Mouse (Mus musculus) neural tube, embryonic 10.5 days (tissue): ENCODE data around the gene Gm7982.
"Not testable (repeated sequence)": the region's sequence is repeated elsewhere in the genome, so short reads cannot be mapped to it uniquely, and the experiment has no call there.

ENCODE experiments used
- DNase-seq: peaks from one replicate; pipeline ENCODE4 v3.0.0-alpha.2; 2017; ENCODE audit warnings: low spot score; ENCODE audit errors: extremely low spot score

Gm7982 gene

DNA sequence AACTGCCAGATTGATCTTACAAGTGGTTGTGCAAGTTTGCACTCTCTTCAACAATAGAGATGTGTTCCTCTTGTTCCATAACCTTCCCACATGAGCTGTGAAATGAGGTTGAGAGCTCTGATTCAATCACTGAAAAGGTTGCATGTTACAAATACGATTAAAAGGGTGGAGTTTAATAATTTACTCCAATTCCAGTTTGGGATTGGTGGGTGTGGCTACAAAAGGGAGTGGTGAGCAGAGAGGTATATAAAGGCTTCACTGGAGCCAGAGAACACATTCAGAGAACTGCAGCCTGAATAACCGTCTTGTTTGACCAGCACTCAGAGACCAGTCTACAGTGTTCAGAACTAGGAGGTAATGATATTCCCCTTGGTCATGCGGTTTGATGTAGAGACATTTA, at the start of gene Gm7982:
Gene Gm7982 (plus strand): TSS at position 301 of the 400 bp plus-strand sequence.
- not testable (repeated sequence) for DNase-seq

DNA sequence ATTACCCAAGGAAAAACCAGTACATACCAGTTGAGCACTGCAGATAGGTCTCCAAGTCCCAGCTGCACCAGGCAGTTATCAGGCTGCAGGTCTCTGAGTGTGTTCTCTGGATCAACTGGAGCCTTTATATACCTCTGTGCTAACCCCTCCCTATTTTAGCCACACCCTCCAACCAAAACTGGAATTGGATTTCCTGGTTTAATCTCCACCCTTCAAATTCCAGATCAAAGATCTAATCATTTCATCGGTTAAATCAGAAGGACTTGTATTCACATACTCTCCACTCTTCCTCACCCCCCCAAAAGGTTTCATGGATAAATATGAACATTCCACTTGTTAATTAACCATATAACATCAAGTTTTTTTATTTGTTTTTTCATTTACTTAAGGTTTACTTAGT, 5.7 kb upstream of the Gm7982 start, which contains the start of gene Gm7978:
Gene Gm7978 (minus strand): TSS at position 101 of the 400 bp plus-strand sequence.
- DNase-seq, result not testable (repeated sequence)

DNA sequence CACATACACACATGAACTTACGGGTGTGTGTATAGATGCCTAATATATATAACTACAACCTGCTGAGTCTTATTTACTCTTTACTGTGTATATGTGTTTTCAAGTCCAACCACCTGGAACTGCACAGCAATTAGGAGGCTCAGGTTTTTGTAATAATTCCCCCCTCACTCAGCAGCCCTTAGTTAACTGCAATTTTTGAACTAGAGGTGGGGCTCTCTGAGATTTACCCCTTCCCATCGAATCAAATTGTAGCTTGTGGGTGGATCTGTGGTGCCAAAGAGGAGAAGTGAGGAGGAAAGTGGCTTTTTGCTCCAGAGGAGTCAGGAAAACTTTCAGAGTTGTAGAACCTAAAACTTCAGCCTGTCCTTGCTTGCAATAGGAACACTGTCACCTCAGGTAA, 33.9 kb downstream of the Gm7982 start, which contains the start of gene E330014E10Rik:
Gene E330014E10Rik (plus strand): TSS at position 301 of the 400 bp plus-strand sequence.
- not testable (repeated sequence) for DNase-seq
